Mouse (Mus musculus) lung, adult 2 months (tissue): ENCODE results near the gene Atr.

Source experiments
- CTCF ChIP-seq: fragments of 200-500 bp; IDR thresholded peaks from 2 replicates; pipeline ENCODE4 v1.5.1; 2011; ENCODE audit warnings: mild to moderate bottlenecking, low read length, control low read depth; ENCODE audit not compliant: insufficient read depth
- POLR2A ChIP-seq: fragments of 200-500 bp; IDR thresholded peaks from 2 replicates; pipeline ENCODE4 v1.6.1; 2011; ENCODE audit warnings: low read depth, mild to moderate bottlenecking, control low read depth, low read length, borderline replicate concordance; ENCODE audit errors: extremely low read depth

- no peak for TF ChIP-seq CTCF
- no peak for TF ChIP-seq POLR2A
Measured at GRCm38 (mm10) chr9:95957611-95958010, 100.2 kb downstream of the Atr start.
